8 mouse cellular contexts compared by ENCODE assay signal in genomic region chr1:92956571-92957335, GRCm38 (mm10). TPM values are rescaled to one million over a fixed set of nuclear protein-coding genes. Genes with fewer than 3 reads are reported as not detected.
A peak's percentile ranks its signal among the peaks of the same experiment; 100 is the strongest.
DNase-seq lines count a peak whose midpoint lies in the region; ATAC-seq and TF ChIP-seq lines count a peak whose summit lies in the region.
"Not testable (repeated sequence)": the region's sequence is repeated elsewhere in the genome, so short reads cannot be mapped to it uniquely, and the experiment has no call there.

No protein-coding gene starts in this region.

- intact Hi-C loops in left cerebral cortex, adult 2 months (cut with DNase I), result loop anchor here (1.0 to 5.0 kb wide), 2 partner anchors 55 to 171 kb away; no protein-coding TSS in a partner anchor

- H3K36me3 ChIP-seq in intestine, embryonic 16.5 days (ENCODE audit: control insufficient read depth, insufficient read depth, low read length), result not testable (repeated sequence)

- H3K4me1 ChIP-seq in intestine, embryonic 16.5 days (ENCODE audit: control insufficient read depth, insufficient read depth, low read length), result not testable (repeated sequence)

- not testable (repeated sequence) for H3K27ac ChIP-seq in intestine, embryonic 16.5 days (ENCODE audit: low read length); left cerebral cortex, adult 2 months

- H3K4me3 ChIP-seq in intestine, embryonic 16.5 days (ENCODE audit: low read length), result peak overlapping the region; percentile 16; the same call in 1 of the 2 replicates
- not testable (repeated sequence) for H3K4me3 ChIP-seq in left cerebral cortex, adult 2 months

- ATAC-seq in activated CD4-positive, CD25-positive, alpha-beta regulatory T cell, adult 4 months, result peak; percentile 46
- peak; percentile 57 for ATAC-seq in intestine, embryonic 16.5 days

- TF ChIP-seq CTCF in left cerebral cortex, adult 2 months (IDR thresholded peaks at IDR 0.05), result peak; percentile 80

- not testable (repeated sequence) for H3K9me3 ChIP-seq in intestine, embryonic 16.5 days (ENCODE audit: control insufficient read depth, low read length)

- DNase-seq in embryo, embryonic 9.5 days (ENCODE audit: extremely low spot score), result peak; percentile 49
- DNase-seq in heart, adult 18-20 months, result peak; percentile 65 to 86
- DNase-seq in left cerebral cortex, adult 2 months (ENCODE audit: extremely low spot score in 1 of 2, low spot score in 2 of 2), result peak; percentile 69 to 71
- peak; percentile 80 for DNase-seq in lung, postnatal 14 days
- peak; percentile 66 for DNase-seq in right cerebral cortex, adult 18-20 months
- peak; percentile 39 to 49 for DNase-seq in urinary bladder, adult 18-20 months (ENCODE audit: low spot score in 2 of 2)

- H3K9ac ChIP-seq in intestine, embryonic 16.5 days (ENCODE audit: low read depth, low read length), result not testable (repeated sequence)

- H3K4me2 ChIP-seq in intestine, embryonic 16.5 days (ENCODE audit: low read depth, low read length), result peak overlapping the region; percentile 27; the same call in 1 of the 2 replicates

- WGBS in intestine, embryonic 16.5 days, result 3% methylated on average over 11 of the region's 11 CpGs

- H3K27me3 ChIP-seq in intestine, embryonic 16.5 days (replicated peaks; ENCODE audit: control insufficient read depth, insufficient read depth, low read length), result not testable (repeated sequence)

RNA-seq across cellular contexts. Expression of gene Gpr35, which starts 6.1 kb away (rescaled TPM):
- under 1 TPM; 0.21 to 0.61 TPM for polyA plus RNA-seq in activated CD4-positive, CD25-positive, alpha-beta regulatory T cell, adult 4 months (2017; shearing (Covaris generic))
- total RNA-seq in heart, adult 18-20 months (2021), result under 1 TPM; 0.59 to 0.62 TPM
- polyA plus RNA-seq in intestine, embryonic 16.5 days (2015; fragmentation: Nextera tagmentation; extraction: Ambion mirVana), result 8.4 and 11.5 TPM in 2 replicates
- 1 to 10 TPM in 1 of 2 experiments, under 1 TPM in 1; 0.16 to 1.1 TPM for total RNA-seq in left cerebral cortex, adult 2 months (2021)

RNA-seq across cellular contexts. Expression of gene Capn10, which starts 22.6 kb away (rescaled TPM):
- 1 to 10 TPM; 4.0 to 8.0 TPM for polyA plus RNA-seq in activated CD4-positive, CD25-positive, alpha-beta regulatory T cell, adult 4 months (2017; shearing (Covaris generic))
- 1 to 10 TPM; 5.6 to 7.2 TPM for total RNA-seq in heart, adult 18-20 months (2021)
- 31.1 and 32.1 TPM in 2 replicates for polyA plus RNA-seq in intestine, embryonic 16.5 days (2015; fragmentation: Nextera tagmentation; extraction: Ambion mirVana)
- 10 to 100 TPM; 39.0 to 40.1 TPM for total RNA-seq in left cerebral cortex, adult 2 months (2021)

RNA-seq across cellular contexts. Expression of gene Rnpepl1, which starts 46.2 kb away (rescaled TPM):
- 10 to 100 TPM; 23.3 to 25.3 TPM for polyA plus RNA-seq in activated CD4-positive, CD25-positive, alpha-beta regulatory T cell, adult 4 months (2017; shearing (Covaris generic))
- total RNA-seq in heart, adult 18-20 months (2021), result 10 to 100 TPM; 69.4 to 69.9 TPM
- polyA plus RNA-seq in intestine, embryonic 16.5 days (2015; fragmentation: Nextera tagmentation; extraction: Ambion mirVana), result 14.3 and 22.2 TPM in 2 replicates
- total RNA-seq in left cerebral cortex, adult 2 months (2021), result 10 to 100 TPM; 30.2 to 37.4 TPM

RNA-seq across cellular contexts. Expression of gene Aqp12, which starts 49.4 kb away (rescaled TPM):
- not detected for polyA plus RNA-seq in activated CD4-positive, CD25-positive, alpha-beta regulatory T cell, adult 4 months (2017; shearing (Covaris generic))
- total RNA-seq in heart, adult 18-20 months (2021), result not detected
- polyA plus RNA-seq in intestine, embryonic 16.5 days (2015; fragmentation: Nextera tagmentation; extraction: Ambion mirVana), result 8.3 and 11.8 TPM in 2 replicates
- not detected for total RNA-seq in left cerebral cortex, adult 2 months (2021)

RNA-seq across cellular contexts. Expression of gene Dusp28, which starts 50.0 kb away (rescaled TPM):
- polyA plus RNA-seq in activated CD4-positive, CD25-positive, alpha-beta regulatory T cell, adult 4 months (2017; shearing (Covaris generic)), result 1 to 10 TPM; 4.3 TPM
- total RNA-seq in heart, adult 18-20 months (2021), result 10 to 100 TPM; 16.9 to 18.5 TPM
- 13.3 and 14.3 TPM in 2 replicates for polyA plus RNA-seq in intestine, embryonic 16.5 days (2015; fragmentation: Nextera tagmentation; extraction: Ambion mirVana)
- total RNA-seq in left cerebral cortex, adult 2 months (2021), result 10 to 100 TPM; 15.8 to 16.2 TPM

Comparison
In these comparisons a context has a peak if more than half of its experiments do, and no peak if none do; other contexts are left out.
1. RNA of gene Capn10, which starts 22.6 kb away (total RNA-seq): 39.0 to 40.1 TPM in left cerebral cortex, adult 2 months; 5.6 to 7.2 TPM in heart, adult 18-20 months; every median in the first group is over 4 times any median in the second.
2. Peak in every context shown above with its lines, with median percentiles within 50 percentile points of each other: DNase-seq.